Mouse (Mus musculus) stomach, embryonic 16.5 days (tissue): Measurements from ENCODE around the gene Senp3. TPM values are rescaled to one million over a fixed set of nuclear protein-coding genes. Genes with fewer than 3 reads are reported as not detected.
"Not testable (repeated sequence)": the region's sequence is repeated elsewhere in the genome, so short reads cannot be mapped to it uniquely, and the experiment has no call there.

Experiments
- ATAC-seq: fragments of 200-750 bp; cut with Nextera tagmentation; 2 replicates; pipeline ENCODE4 v1.8.0; 2017; ENCODE audit warnings: moderate number of reproducible peaks, moderate TSS enrichment; ENCODE audit not compliant: insufficient read depth, low FRiP score
- H3K27ac ChIP-seq: fragments of 300-500 bp; sonication (generic); 2 replicates; pipeline ENCODE4 v1.5.1; 2014; ENCODE audit warnings: low read length
- H3K27me3 ChIP-seq: fragments of 300-500 bp; sonication (generic); 2 replicates; pipeline ENCODE4 v1.6.1; 2014; ENCODE audit warnings: low read length, control low read depth, mixed read lengths; ENCODE audit not compliant: control insufficient read depth, insufficient read depth
- H3K36me3 ChIP-seq: fragments of 300-500 bp; sonication (generic); 2 replicates; pipeline ENCODE4 v1.6.1; 2014; ENCODE audit warnings: low read length; ENCODE audit not compliant: control insufficient read depth, insufficient read depth
- H3K4me1 ChIP-seq: fragments of 300-500 bp; sonication (generic); 2 replicates; pipeline ENCODE4 v1.6.1; 2014; ENCODE audit warnings: low read length, control low read depth, mixed read lengths; ENCODE audit not compliant: control insufficient read depth, insufficient read depth
- H3K4me2 ChIP-seq: fragments of 300-500 bp; sonication (generic); 2 replicates; pipeline ENCODE4 v1.6.1; 2014; ENCODE audit warnings: low read depth, low read length, mixed read lengths
- H3K4me3 ChIP-seq: fragments of 300-500 bp; sonication (generic); replicated peaks from 2 replicates; pipeline ENCODE4 v1.5.1; 2014; ENCODE audit warnings: mild to moderate bottlenecking, low read length
- H3K9ac ChIP-seq: fragments of 300-500 bp; sonication (generic); 2 replicates; pipeline ENCODE4 v1.6.1; 2014; ENCODE audit warnings: low read length
- H3K9me3 ChIP-seq: fragments of 300-500 bp; sonication (generic); replicated peaks from 2 replicates; pipeline ENCODE4 v1.6.1; 2016; ENCODE audit warnings: low read length, control low read depth; ENCODE audit not compliant: control insufficient read depth
- WGBS: fragments of 180-500 bp; shearing (Covaris S2); extraction: QIAGEN DNeasy Blood & Tissue Kit; methylation state at CpG from one replicate; pipeline ENCODE4 v1.1.7; 2014; 5-methylcytosine and 5-hydroxymethylcytosine counted together
- polyA plus RNA-seq: library from polyadenylated mRNA; unstranded; fragments of >200 nt; fragmentation: Nextera tagmentation; extraction: Ambion mirVana; gene quantifications from 2 replicates; pipeline ENCODE4 v1.2.1, GENCODE M21; 2015

The Senp3 gene
- polyA plus RNA-seq, 1 experiment from 2014 or later: 66.3 TPM

- 34% methylated on average over 9 of the region's 9 CpGs for WGBS
- peak overlapping the region; percentile 24; the same call in 1 of the 2 replicates for H3K4me3 ChIP-seq
- H3K27ac ChIP-seq: peak overlapping the region; percentile 76
- ATAC-seq: 0 out of 2 replicates have a peak, but pooled peaks have one; percentile 5
- H3K27me3 ChIP-seq: no peaks in the 10 kb centered on the region
- peak overlapping the region; percentile 47; the same call in 1 of the 2 replicates for H3K4me2 ChIP-seq
- H3K9me3 ChIP-seq: no peaks in the 10 kb centered on the region
- H3K4me1 ChIP-seq: peaks cover 27% of the 10 kb centered on the region
- peak overlapping the region; percentile 61 for H3K9ac ChIP-seq
- peaks cover 18% of the 10 kb centered on the region; the same call in 1 of the 2 replicates for H3K36me3 ChIP-seq
Measured at GRCm38 (mm10) chr11:69654760-69655159, 27.1 kb downstream of the Senp3 start.

- Histone ChIP-seq H3K36me3 (peaks cover 24% of the 10 kb centered on the region; the same call in 1 of the 2 replicates), H3K27me3 (no peaks in the 10 kb centered on the region), H3K27ac (no peak overlapping the region), H3K4me2 (no peak overlapping the region), H3K9me3 (no peaks in the 10 kb centered on the region), H3K9ac (0 out of 2 replicates have a peak overlapping the region, but pooled peaks have one; percentile 9), H3K4me1 (peaks cover 27% of the 10 kb centered on the region), H3K4me3 (no peak overlapping the region)
- no peak for ATAC-seq
- WGBS: 72% methylated on average over 5 of the region's 5 CpGs
Measured at GRCm38 (mm10) chr11:69653399-69653798, 28.5 kb downstream of the Senp3 start.

- no peaks in the 10 kb centered on the region for H3K27me3 ChIP-seq
- ATAC-seq: no peak
- no peak overlapping the region for H3K4me3 ChIP-seq
- H3K36me3 ChIP-seq: peaks cover 53% of the 10 kb centered on the region
- H3K4me2 ChIP-seq: no peak overlapping the region
- H3K9me3 ChIP-seq: no peaks in the 10 kb centered on the region
- no peaks in the 10 kb centered on the region for H3K4me1 ChIP-seq
- no peak overlapping the region for H3K9ac ChIP-seq
- WGBS: 89% methylated on average over 5 of the region's 5 CpGs
- H3K27ac ChIP-seq: no peak overlapping the region
Measured at GRCm38 (mm10) chr11:69645860-69646259, 36.0 kb downstream of the Senp3 start.

- WGBS: 73% methylated on average over 3 of the region's 3 CpGs
- peak overlapping the region; percentile 23; the same call in 1 of the 2 replicates for H3K4me2 ChIP-seq
- ATAC-seq: no peak
Measured at GRCm38 (mm10) chr11:69635471-69635870, 46.4 kb downstream of the Senp3 start.

GRCm38 (mm10) chr11:69633128-69633866 is 48.6 kb downstream of the Senp3 start:
- Histone ChIP-seq H3K27me3 (no peaks in the 10 kb centered on the region), H3K9ac (peak overlapping the region; percentile 99), H3K4me2 (peak overlapping the region; percentile 73), H3K27ac (peak overlapping the region; percentile 97), H3K4me1 (peaks cover 13% of the 10 kb centered on the region), H3K36me3 (no peaks in the 10 kb centered on the region), H3K4me3 (peak overlapping the region; percentile 98), H3K9me3 (no peaks in the 10 kb centered on the region)
- ATAC-seq: peak; percentile 70
- 1% methylated on average over 43 of the region's 50 CpGs for WGBS

More at GRCm38 (mm10) chr11:69635471-69635870, 46.4 kb downstream of the Senp3 start:
- no peak overlapping the region for H3K4me3 ChIP-seq
- H3K27me3 ChIP-seq: no peaks in the 10 kb centered on the region
- no peak overlapping the region for H3K9ac ChIP-seq
- H3K27ac ChIP-seq: no peak overlapping the region
- H3K4me1 ChIP-seq: peaks cover 13% of the 10 kb centered on the region
- H3K36me3 ChIP-seq: no peaks in the 10 kb centered on the region
- no peaks in the 10 kb centered on the region for H3K9me3 ChIP-seq

GRCm38 (mm10) chr11:69632284-69633089 is 49.4 kb downstream of the Senp3 start, which contains the start of gene Fxr2:
Fxr2 (plus strand) TSS chr11:69632990.
- ATAC-seq: peak; percentile 99
- no peaks in the 10 kb centered on the region for H3K36me3 ChIP-seq
- H3K27me3 ChIP-seq: no peaks in the 10 kb centered on the region
- no peaks in the 10 kb centered on the region for H3K9me3 ChIP-seq
- H3K4me3 ChIP-seq: peak within 1 kb of the TSS; percentile 98
- H3K4me2 ChIP-seq: peak within 1 kb of the TSS; percentile 73
- H3K9ac ChIP-seq: peak within 1 kb of the TSS; percentile 99
- peak within 1 kb of the TSS; percentile 97 for H3K27ac ChIP-seq
- peaks cover 13% of the 10 kb centered on the region for H3K4me1 ChIP-seq
- under 1% methylated on average over 37 of the region's 56 CpGs for WGBS

GRCm38 (mm10) chr11:69629802-69630201 is 52.1 kb downstream of the Senp3 start:
- no peaks in the 10 kb centered on the region for H3K9me3 ChIP-seq
- H3K36me3 ChIP-seq: no peaks in the 10 kb centered on the region
- H3K4me1 ChIP-seq: peaks cover 6% of the 10 kb centered on the region
- no peak for ATAC-seq
- H3K27ac ChIP-seq: no peak overlapping the region
- no peak overlapping the region for H3K9ac ChIP-seq
- H3K4me3 ChIP-seq: no peak overlapping the region
- 62% methylated on average over 1 of the region's 1 CpGs for WGBS
- no peaks in the 10 kb centered on the region for H3K27me3 ChIP-seq
- no peak overlapping the region for H3K4me2 ChIP-seq

- no peaks in the 10 kb centered on the region for H3K4me1 ChIP-seq
- H3K4me3 ChIP-seq: no peak overlapping the region
- no peaks in the 10 kb centered on the region for H3K27me3 ChIP-seq
- H3K36me3 ChIP-seq: no peaks in the 10 kb centered on the region
- no peak for ATAC-seq
- no peak overlapping the region for H3K9ac ChIP-seq
- H3K27ac ChIP-seq: no peak overlapping the region
- 33% methylated on average over 6 of the region's 6 CpGs for WGBS
- H3K9me3 ChIP-seq: no peaks in the 10 kb centered on the region
- H3K4me2 ChIP-seq: no peak overlapping the region
Measured at GRCm38 (mm10) chr11:69628286-69628685, 53.6 kb downstream of the Senp3 start.

- H3K36me3 ChIP-seq, H3K4me3 ChIP-seq, H3K9ac ChIP-seq, H3K9me3 ChIP-seq, H3K4me2 ChIP-seq, H3K27ac ChIP-seq, H3K27me3 ChIP-seq, H3K4me1 ChIP-seq, ATAC-seq: not testable (repeated sequence)
- WGBS: 75% methylated on average over 2 of the region's 2 CpGs
Measured at GRCm38 (mm10) chr11:69624339-69624738, 57.5 kb downstream of the Senp3 start.
